Mouse (Mus musculus): ENCODE measurements around the gene Mettl5. TPM values are rescaled to one million over a fixed set of nuclear protein-coding genes. Genes with fewer than 3 reads are reported as not detected.
A peak's percentile ranks its signal among the peaks of the same experiment; 100 is the strongest.

Gene Mettl5
- total RNA-seq, 2 experiments from 2014 or later = 18.0 to 19.2 TPM

- intact Hi-C loops (cut with DNase I; ENCODE audit: low total_unique reads) = no loop called here
- peak; percentile 95 for DNase-seq
Observed at GRCm38 (mm10) chr2:69861485-69862091, 23.8 kb downstream of the Mettl5 start, which contains the start of gene Ssb. Gene Ssb (plus strand): TSS chr2:69861562.

GRCm38 (mm10) chr2:69860972-69861452 is 24.4 kb downstream of the Mettl5 start:
- intact Hi-C loops (cut with DNase I; ENCODE audit: low total_unique reads) = no loop called here
- DNase-seq = no peak

DNA sequence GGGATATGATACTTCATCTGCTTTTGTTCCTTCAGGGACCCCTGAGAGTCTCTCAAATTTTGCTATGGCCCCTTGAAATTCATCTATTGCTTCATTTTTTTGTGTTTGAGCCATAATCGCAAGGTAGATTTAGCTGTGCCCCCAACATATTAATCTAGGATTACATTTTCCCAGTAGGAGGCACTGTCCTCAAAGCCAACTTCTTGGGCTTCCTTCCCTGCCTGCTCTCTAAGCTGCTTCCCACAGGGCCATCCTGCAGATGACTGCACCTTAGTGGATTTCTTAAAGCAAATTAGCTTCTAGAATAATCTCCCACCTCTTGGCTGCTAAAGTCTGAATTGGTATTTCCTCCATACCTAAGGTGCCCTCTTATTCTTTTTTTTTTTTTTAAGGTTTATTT is 27.5 kb downstream of the Mettl5 start:
- no peak for DNase-seq
- intact Hi-C loops (cut with DNase I; ENCODE audit: low total_unique reads) = no loop called here

DNA sequence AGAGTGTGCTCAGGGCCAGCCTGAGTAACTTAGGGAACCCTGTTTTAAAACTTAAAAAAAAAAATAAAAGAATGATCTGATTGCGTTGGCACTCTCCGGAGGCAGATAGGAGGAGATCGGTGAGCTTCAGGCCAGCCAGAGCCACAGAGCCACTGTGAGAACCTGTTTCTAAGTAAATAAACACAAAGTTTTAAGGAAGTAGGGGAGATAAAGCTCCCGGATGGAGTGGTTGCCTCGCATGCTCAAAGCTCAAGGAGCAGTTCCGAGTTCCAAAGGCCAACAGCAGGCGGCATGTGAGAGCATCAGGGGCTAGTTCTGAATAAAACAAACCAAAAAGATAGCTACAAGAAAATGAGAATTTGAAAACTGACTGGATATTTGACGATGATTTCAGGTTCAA is 29.0 kb downstream of the Mettl5 start:
- intact Hi-C loops (cut with DNase I; ENCODE audit: low total_unique reads) = no loop called here
- DNase-seq = no peak

GRCm38 (mm10) chr2:69851427-69852058 is 33.9 kb downstream of the Mettl5 start:
- DNase-seq = no peak
- intact Hi-C loops (cut with DNase I; ENCODE audit: low total_unique reads) = no loop called here

DNA sequence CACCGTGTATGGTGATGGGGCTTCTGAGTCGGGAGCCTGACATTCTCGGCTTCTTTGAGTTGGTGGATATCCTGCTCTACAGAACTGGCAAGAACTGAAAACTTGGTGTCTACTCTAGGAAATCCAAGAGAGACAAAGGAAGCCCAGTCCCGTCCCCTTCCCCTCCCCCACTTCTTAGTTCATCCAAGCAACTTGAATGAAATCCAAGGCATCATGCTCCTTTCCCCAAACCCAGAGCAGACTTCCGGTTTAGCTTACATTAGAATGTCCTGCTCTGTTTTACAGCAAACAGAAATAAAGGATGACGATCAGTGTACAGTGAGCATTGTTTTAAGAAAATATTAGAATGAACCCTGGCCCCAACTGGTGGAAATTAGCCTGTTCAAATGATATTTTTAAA is 36.2 kb downstream of the Mettl5 start:
- no peak for DNase-seq
- intact Hi-C loops (cut with DNase I; ENCODE audit: low total_unique reads) = no loop called here

DNA sequence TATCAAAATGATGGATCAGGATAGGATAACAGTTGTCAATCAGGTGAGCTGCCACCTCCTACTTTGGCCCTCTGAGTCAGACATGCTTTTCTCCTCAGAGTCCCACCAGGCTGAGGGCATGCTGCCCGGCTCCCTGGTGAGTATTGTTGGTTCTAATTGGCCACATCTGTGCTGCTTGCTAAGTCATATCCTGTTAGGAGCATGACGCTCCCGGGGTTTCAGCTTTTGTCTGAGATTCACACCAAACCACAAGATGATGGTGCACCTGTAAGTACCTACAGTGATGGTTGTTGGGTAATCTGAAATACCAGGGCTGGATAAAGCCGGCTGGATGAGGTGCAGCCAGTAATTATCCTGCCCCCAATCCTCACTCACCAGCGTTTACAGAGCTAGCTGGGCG is 45.2 kb downstream of the Mettl5 start:
- intact Hi-C loops (cut with DNase I; ENCODE audit: low total_unique reads) = no loop called here
- no peak for DNase-seq

DNA sequence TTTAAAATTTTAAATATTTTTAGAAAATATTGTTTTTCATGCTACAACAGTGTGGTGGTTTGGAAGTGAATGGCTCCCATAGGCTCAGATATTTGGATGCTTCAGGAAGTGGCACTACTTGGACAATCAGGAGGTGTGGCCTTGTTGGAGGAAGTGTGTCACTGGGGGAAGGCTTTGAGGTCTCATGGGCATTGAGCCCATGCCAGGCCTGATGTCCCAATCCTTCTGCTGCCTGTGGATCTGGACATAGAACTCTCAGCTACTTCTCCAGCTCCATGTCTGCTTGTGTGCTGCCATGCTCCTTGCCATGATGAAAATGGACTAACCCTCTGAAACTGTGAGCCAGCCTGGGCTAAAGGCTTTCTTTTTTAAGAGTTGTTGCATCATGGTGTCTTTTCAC is 46.7 kb downstream of the Mettl5 start:
- DNase-seq = no peak
- intact Hi-C loops (cut with DNase I; ENCODE audit: low total_unique reads) = no loop called here

DNA sequence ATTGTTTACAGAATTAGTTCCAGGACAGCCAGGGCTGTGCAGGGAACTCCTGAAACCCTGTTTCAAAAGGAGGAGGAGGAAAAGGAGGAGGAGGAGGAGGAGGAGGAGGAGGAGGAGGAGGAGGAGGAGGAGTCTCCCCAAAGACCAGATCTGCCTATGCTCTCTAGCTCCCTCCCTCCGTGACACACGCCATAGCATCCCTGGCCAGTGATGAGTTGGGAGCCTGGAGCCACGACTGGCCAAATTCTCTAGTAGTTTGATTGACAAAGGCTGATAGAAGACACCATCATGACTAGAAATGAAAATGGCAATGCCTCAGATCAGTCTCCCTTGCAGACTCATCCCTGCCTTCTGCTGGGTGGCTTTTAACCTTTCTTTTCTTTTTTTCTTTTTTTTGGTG is 47.4 kb downstream of the Mettl5 start:
- intact Hi-C loops (cut with DNase I; ENCODE audit: low total_unique reads) = no loop called here
- no peak for DNase-seq

DNA sequence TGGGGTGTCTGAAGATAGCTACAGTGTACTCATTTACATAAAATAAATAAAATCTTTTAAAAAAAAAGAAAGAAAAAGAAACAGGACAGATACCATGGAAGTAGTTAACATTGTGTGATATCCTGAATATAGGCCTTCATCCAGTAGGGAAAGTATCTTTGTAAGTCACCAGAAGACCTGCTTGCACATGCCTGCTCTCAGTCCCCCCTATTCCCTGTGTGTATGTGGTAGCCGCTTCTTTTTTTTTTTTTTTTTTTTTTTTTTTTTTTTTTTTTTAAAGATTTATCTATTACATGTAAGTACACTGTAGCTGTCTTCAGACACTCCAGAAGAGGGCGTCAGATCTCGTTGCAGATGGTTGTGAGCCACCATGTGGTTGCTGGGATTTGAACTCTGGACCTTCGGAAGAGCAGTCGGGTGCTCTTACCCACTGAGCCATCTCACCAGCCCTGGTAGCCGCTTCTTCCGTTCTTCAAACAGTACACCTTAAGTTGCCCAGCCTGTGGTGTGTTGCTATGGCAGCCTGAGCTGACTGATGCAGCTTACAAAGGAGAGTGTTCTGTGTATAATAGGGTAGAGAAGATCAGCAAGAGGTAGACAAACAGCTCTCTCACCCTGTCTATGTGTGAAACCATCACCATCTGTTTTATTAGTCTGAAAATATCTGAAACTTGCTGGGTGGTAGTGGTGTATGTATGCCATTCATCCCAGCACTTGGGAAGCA is 48.0 kb downstream of the Mettl5 start:
- no peak for DNase-seq
- intact Hi-C loops (cut with DNase I; ENCODE audit: low total_unique reads) = no loop called here

DNA sequence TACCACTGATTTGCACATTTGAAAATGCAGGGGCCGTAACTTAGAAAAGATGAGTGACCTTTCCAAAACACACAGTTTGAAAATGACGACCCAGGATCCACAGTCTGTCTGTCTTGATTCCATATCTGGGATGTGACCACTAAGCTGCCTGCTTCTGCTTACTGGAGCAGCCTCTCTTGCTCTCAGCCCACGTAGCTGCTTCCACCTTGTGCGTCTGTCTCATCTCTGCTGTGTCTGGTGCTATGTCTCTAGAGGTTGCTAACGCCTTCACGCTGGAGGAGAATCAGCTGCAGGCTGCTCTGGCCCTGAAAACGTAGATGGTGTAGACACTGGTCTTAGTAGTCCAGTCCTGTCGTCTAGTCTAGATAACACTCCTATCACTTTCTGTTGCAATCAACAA is 55.3 kb downstream of the Mettl5 start:
- intact Hi-C loops (cut with DNase I; ENCODE audit: low total_unique reads) = no loop called here

GRCm38 (mm10) chr2:69829680-69830079 is 55.7 kb downstream of the Mettl5 start:
- no peak for DNase-seq
- intact Hi-C loops (cut with DNase I; ENCODE audit: low total_unique reads) = no loop called here

More for the DNA sequence above, 55.3 kb downstream of the Mettl5 start:
- DNase-seq = no peak

- intact Hi-C loops (cut with DNase I; ENCODE audit: low total_unique reads) = no loop called here
- no peak for DNase-seq
Observed at GRCm38 (mm10) chr2:69828031-69828430, 57.4 kb downstream of the Mettl5 start.

DNA sequence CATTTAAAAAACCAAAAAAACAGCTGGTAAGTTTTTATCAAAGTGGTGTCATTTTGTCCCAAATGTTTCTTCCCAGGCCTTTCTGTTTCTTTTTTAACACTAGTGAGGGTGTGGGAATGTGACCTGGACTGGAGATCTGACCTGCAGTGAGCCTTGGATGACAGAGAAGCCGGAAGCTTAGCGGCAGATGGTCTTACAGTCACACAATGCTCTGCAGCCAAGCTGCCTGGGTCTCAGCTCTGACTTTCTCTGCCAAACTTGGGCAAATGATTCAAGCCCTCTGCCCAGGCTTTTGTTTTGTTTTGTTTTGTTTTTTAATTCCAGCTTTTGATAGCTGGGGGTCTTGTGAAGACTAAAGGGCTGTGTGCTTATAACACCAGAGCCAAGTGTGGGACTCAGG is 59.0 kb downstream of the Mettl5 start:
- peak; percentile 10 for DNase-seq
- intact Hi-C loops (cut with DNase I; ENCODE audit: low total_unique reads) = no loop called here

DNA sequence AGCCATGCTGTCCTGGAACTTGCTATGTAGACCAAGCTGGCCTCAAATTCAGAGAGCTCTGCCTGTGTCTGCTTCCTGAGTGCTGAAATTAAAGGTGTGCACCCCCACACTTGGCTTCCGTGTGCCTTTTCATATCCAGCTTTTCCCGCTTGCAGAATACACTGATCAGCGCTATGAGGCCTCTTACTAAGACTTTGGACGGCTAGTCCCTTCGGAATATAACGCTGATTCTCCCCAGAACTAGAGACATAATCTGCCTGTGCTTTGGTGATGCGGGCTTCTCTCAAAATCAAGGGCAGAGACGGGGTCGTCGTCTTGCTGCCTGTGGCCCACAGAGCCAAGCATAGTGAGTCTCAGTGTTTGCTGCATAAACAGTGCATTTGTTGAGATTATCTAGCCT is 59.5 kb downstream of the Mettl5 start:
- intact Hi-C loops (cut with DNase I; ENCODE audit: low total_unique reads) = no loop called here
- DNase-seq = no peak

GRCm38 (mm10) chr2:69823129-69823677 is 62.2 kb downstream of the Mettl5 start:
- intact Hi-C loops (cut with DNase I; ENCODE audit: low total_unique reads) = no loop called here
- DNase-seq = peak; percentile 38

DNA sequence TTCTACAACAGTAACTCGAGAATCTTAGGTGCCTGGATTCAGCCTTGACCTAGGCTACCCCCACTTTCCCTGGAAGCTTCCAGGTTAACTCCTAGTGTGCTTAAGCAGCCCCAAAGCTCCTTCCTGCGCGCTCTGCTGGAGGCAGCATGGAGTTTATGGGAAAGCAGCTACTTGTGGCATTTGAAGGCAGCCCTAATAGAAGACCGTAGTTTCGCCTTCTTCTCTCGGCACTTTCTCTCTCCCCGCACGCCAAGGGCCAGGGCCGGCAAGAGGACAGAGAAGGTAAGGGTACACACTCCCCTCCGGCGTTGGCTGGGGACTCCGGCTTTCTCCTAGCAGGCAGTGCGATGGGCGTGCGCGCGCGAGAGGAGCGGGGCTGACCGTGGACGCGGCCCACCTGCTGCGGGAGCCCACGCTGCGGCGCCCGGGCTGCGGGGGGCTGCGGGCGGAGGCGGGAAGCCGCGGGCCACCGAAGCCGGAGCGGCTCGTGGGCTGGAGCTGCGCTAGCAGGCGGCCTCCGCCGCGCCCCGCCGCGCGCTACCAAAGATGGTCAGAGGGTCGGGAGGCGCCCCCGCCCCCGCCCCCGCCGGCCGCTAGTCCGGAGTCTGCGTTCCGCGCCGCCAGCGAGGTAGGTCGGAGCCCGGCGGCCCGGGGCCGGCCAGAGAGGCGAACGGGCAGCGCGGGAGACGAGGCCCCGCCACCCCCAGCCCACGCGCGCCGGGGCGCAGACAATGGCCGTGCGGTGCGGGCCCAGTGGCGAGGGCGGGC is 62.9 kb downstream of the Mettl5 start:
- peak; percentile 37 for DNase-seq
- intact Hi-C loops (cut with DNase I; ENCODE audit: low total_unique reads) = no loop called here

DNA sequence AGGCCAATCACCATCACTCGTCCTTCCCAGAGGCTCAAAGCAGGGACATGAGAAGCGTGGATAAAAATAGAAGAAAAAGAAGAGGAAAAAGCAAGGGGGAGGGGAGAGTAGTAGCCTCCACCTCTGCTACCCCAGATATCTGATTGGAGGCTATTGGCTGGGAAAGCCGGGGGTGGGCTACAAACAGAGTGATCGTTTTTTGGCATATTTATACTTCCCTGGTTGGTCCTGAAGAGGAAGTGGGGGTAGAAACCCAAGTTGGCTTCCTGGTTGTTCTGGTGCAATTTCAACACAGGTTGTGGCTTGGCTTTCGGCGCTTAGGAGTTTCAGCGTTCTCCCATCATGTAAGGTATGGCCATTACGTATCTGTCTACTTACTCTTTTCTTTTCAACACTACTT is 63.7 kb downstream of the Mettl5 start, which contains the start of gene Klhl23:
Gene Klhl23, plus strand, starts transcription at position 234 of the 400 bp plus-strand sequence.
- no peak for DNase-seq
- intact Hi-C loops (cut with DNase I; ENCODE audit: low total_unique reads) = no loop called here

Measured in gastrocnemius, postnatal 14 days (tissue).